Mouse (Mus musculus) kidney, postnatal 0 days (tissue): ENCODE measurements around the gene Cry2. TPM values are rescaled to one million over a fixed set of nuclear protein-coding genes. Genes with fewer than 3 reads are reported as not detected.

Source experiments
- ATAC-seq: fragments of 200-750 bp; cut with Nextera tagmentation; replicated peaks from 2 replicates; pipeline ENCODE4 v1.8.0; 2017; ENCODE audit warnings: low read depth, moderate number of reproducible peaks, moderate TSS enrichment, moderate library complexity; ENCODE audit not compliant: low FRiP score
- DNase-seq: peaks from one replicate; pipeline ENCODE4 v3.0.0-alpha.2; 2016; ENCODE audit warnings: low spot score
- H3K27ac ChIP-seq: fragments of 300-500 bp; sonication (generic); 2 replicates; pipeline ENCODE4 v1.5.1; 2014; ENCODE audit warnings: mild to moderate bottlenecking
- H3K27me3 ChIP-seq: fragments of 300-500 bp; sonication (generic); 2 replicates; pipeline ENCODE4 v1.6.1; 2014; ENCODE audit warnings: low read length, mixed read lengths; ENCODE audit not compliant: insufficient read depth
- H3K36me3 ChIP-seq: fragments of 300-500 bp; sonication (generic); 2 replicates; pipeline ENCODE4 v1.6.1; 2014; ENCODE audit warnings: low read length, mixed read lengths; ENCODE audit not compliant: insufficient read depth
- H3K4me1 ChIP-seq: fragments of 300-500 bp; sonication (generic); replicated peaks from 2 replicates; pipeline ENCODE4 v1.6.1; 2014; ENCODE audit warnings: antibody characterized with exemption, low read length, mixed read lengths; ENCODE audit not compliant: insufficient read depth
- H3K4me2 ChIP-seq: fragments of 300-500 bp; sonication (generic); 2 replicates; pipeline ENCODE4 v1.6.1; 2014; ENCODE audit warnings: mild to moderate bottlenecking, low read length, moderate library complexity, mixed read lengths
- H3K4me3 ChIP-seq: fragments of 300-500 bp; sonication (generic); replicated peaks from 2 replicates; pipeline ENCODE4 v1.5.1; 2014; ENCODE audit warnings: low read depth, low read length
- H3K9ac ChIP-seq: fragments of 300-500 bp; sonication (generic); 2 replicates; pipeline ENCODE4 v1.6.1; 2014; ENCODE audit warnings: low read depth, low read length
- H3K9me3 ChIP-seq: fragments of 300-500 bp; sonication (generic); replicated peaks from 2 replicates; pipeline ENCODE4 v1.6.1; 2016; ENCODE audit warnings: low read length, inconsistent platforms, mixed read lengths
- CTCF ChIP-seq: IDR thresholded peaks from 2 replicates; pipeline ENCODE4 v1.5.1; 2016; ENCODE audit warnings: antibody characterized with exemption, low read depth, mild to moderate bottlenecking, moderate library complexity
- WGBS: fragments of 180-500 bp; shearing (Covaris S2); extraction: QIAGEN DNeasy Blood & Tissue Kit; methylation state at CpG from one replicate; pipeline ENCODE4 v1.1.7; 2014; 5-methylcytosine and 5-hydroxymethylcytosine counted together
- polyA plus RNA-seq: library from polyadenylated mRNA; unstranded; fragments of >200 nt; fragmentation: Nextera tagmentation; extraction: Ambion mirVana; gene quantifications from 2 replicates; pipeline ENCODE4 v1.2.1, GENCODE M21; 2015

Cry2 gene
- polyA plus RNA-seq, 1 experiment from 2014 or later, result 10.1 TPM

- Histone ChIP-seq H3K9me3 (no peaks in the 10 kb centered on the region), H3K27ac (peak overlapping the region; percentile 73), H3K9ac (peak overlapping the region; percentile 49), H3K4me2 (peak overlapping the region; percentile 56), H3K4me3 (peak overlapping the region; percentile 24), H3K27me3 (no peaks in the 10 kb centered on the region; the same call in 1 of the 2 replicates), H3K36me3 (no peaks in the 10 kb centered on the region), H3K4me1 (peaks cover 31% of the 10 kb centered on the region)
- WGBS, result 5% methylated on average over 26 of the region's 26 CpGs
- TF ChIP-seq CTCF, result no peak
- peak; percentile 83 for DNase-seq
- ATAC-seq, result no peak
Measured at GRCm38 (mm10) chr2:92392318-92393264, 41.3 kb downstream of the Cry2 start.

- peaks cover 31% of the 10 kb centered on the region for H3K4me1 ChIP-seq
- ATAC-seq, result no peak
- DNase-seq, result no peak
Measured at GRCm38 (mm10) chr2:92391703-92392317, 42.0 kb downstream of the Cry2 start.

GRCm38 (mm10) chr2:92391116-92391515 lies 42.7 kb downstream of the Cry2 start:
- Histone ChIP-seq H3K4me1 (peaks cover 31% of the 10 kb centered on the region), H3K9ac (no peak overlapping the region), H3K27ac (no peak overlapping the region), H3K4me2 (no peak overlapping the region), H3K9me3 (no peaks in the 10 kb centered on the region), H3K36me3 (0 out of 2 replicates have a peak, but pooled peaks cover 7% of the 10 kb centered on the region), H3K4me3 (no peak overlapping the region), H3K27me3 (no peaks in the 10 kb centered on the region; the same call in 1 of the 2 replicates)
- DNase-seq, result no peak
- no peak for ATAC-seq
- 87% methylated on average over 8 of the region's 8 CpGs for WGBS
- TF ChIP-seq CTCF, result no peak

More at GRCm38 (mm10) chr2:92391703-92392317, 42.0 kb downstream of the Cry2 start:
- Histone ChIP-seq H3K36me3 (0 out of 2 replicates have a peak, but pooled peaks cover 1% of the 10 kb centered on the region), H3K9ac (peak overlapping the region; percentile 49), H3K9me3 (no peaks in the 10 kb centered on the region), H3K27me3 (no peaks in the 10 kb centered on the region; the same call in 1 of the 2 replicates), H3K4me3 (peak overlapping the region; percentile 24), H3K4me2 (peak overlapping the region; percentile 56), H3K27ac (peak overlapping the region; percentile 73)
- TF ChIP-seq CTCF, result no peak
- 23% methylated on average over 11 of the region's 11 CpGs for WGBS

GRCm38 (mm10) chr2:92390206-92390930 lies 43.5 kb downstream of the Cry2 start:
- 77% methylated on average over 6 of the region's 6 CpGs for WGBS
- Histone ChIP-seq H3K9me3 (no peaks in the 10 kb centered on the region), H3K9ac (no peak overlapping the region), H3K27me3 (no peaks in the 10 kb centered on the region; the same call in 1 of the 2 replicates), H3K36me3 (0 out of 2 replicates have a peak, but pooled peaks cover 11% of the 10 kb centered on the region), H3K4me2 (no peak overlapping the region), H3K4me1 (peaks cover 31% of the 10 kb centered on the region), H3K4me3 (no peak overlapping the region), H3K27ac (no peak overlapping the region)
- TF ChIP-seq CTCF, result no peak
- ATAC-seq, result no peak
- no peak for DNase-seq

- peak overlapping the region; percentile 68; the same call in 1 of the 2 replicates for H3K9ac ChIP-seq
- peak overlapping the region; percentile 69 for H3K4me3 ChIP-seq
- H3K27me3 ChIP-seq, result no peaks in the 10 kb centered on the region; the same call in 1 of the 2 replicates
- H3K27ac ChIP-seq, result no peak overlapping the region
- peak overlapping the region; percentile 90 for H3K4me2 ChIP-seq
- no peaks in the 10 kb centered on the region for H3K9me3 ChIP-seq
- H3K36me3 ChIP-seq, result peaks cover 18% of the 10 kb centered on the region; the same call in 1 of the 2 replicates
- no peak for ATAC-seq
- DNase-seq, result no peak
- H3K4me1 ChIP-seq, result peaks cover 31% of the 10 kb centered on the region
- TF ChIP-seq CTCF, result no peak
- WGBS, result 8% methylated on average over 10 of the region's 10 CpGs
Measured at GRCm38 (mm10) chr2:92389645-92390044, 44.2 kb downstream of the Cry2 start.
